Mouse (Mus musculus) lung, postnatal 0 days (tissue): ENCODE measurements around the gene Hcrt.

ENCODE experiments used
- CTCF ChIP-seq: IDR thresholded peaks from 2 replicates; pipeline ENCODE4 v1.5.1; 2016; ENCODE audit warnings: antibody characterized with exemption, mild to moderate bottlenecking
- EP300 ChIP-seq: IDR thresholded peaks from 2 replicates; pipeline ENCODE4 v1.6.1; 2016; ENCODE audit warnings: antibody characterized with exemption, mild to moderate bottlenecking, control low read depth

- TF ChIP-seq EP300, result no peak
- no peak for TF ChIP-seq CTCF
Observed at GRCm38 (mm10) chr11:100766726-100767125, 4.0 kb upstream of the Hcrt start.
